Mouse (Mus musculus) olfactory bulb, adult 2 months (tissue): Measurements from ENCODE around the gene Elk3. TPM values are rescaled to one million over a fixed set of nuclear protein-coding genes. Genes with fewer than 3 reads are reported as not detected.

Experiments
- H3K27ac ChIP-seq: fragments of 200-500 bp; 2 replicates; pipeline ENCODE4 v1.5.1; 2012; ENCODE audit warnings: low read depth, low read length; ENCODE audit not compliant: insufficient read depth
- H3K4me1 ChIP-seq: fragments of 200-500 bp; 2 replicates; pipeline ENCODE4 v1.6.1; 2012; ENCODE audit warnings: low read length; ENCODE audit not compliant: control insufficient read depth, insufficient read depth
- H3K4me3 ChIP-seq: fragments of 200-500 bp; 2 replicates; pipeline ENCODE4 v1.5.1; 2012; ENCODE audit warnings: mild to moderate bottlenecking, low read depth, low read length, moderate library complexity; ENCODE audit not compliant: insufficient read depth
- CTCF ChIP-seq: fragments of 200-500 bp; IDR thresholded peaks from 2 replicates; pipeline ENCODE4 v1.5.1; 2012; ENCODE audit warnings: low read depth, mild to moderate bottlenecking, low read length, moderate library complexity; ENCODE audit not compliant: insufficient read depth
- POLR2A ChIP-seq: fragments of 200-500 bp; IDR thresholded peaks from 2 replicates; pipeline ENCODE4 v1.6.1; 2012; ENCODE audit warnings: mild to moderate bottlenecking, low read depth, low read length, moderate library complexity; ENCODE audit not compliant: insufficient read depth
- WGBS: fragments of 180-500 bp; shearing (Covaris S2); methylation state at CpG from one replicate; pipeline ENCODE4 v1.1.7; 2018; 5-methylcytosine and 5-hydroxymethylcytosine counted together
- polyA plus RNA-seq: library from polyadenylated mRNA; stranded (reverse); fragments of >200 nt; gene quantifications from 2 replicates; pipeline ENCODE4 v1.2.4, GENCODE M21; 2012; ENCODE audit warnings: low replicate concordance; ENCODE audit not compliant: missing spikeins, insufficient read depth, insufficient read length

The Elk3 gene
- polyA plus RNA-seq, 1 experiment: not detected

GRCm38 (mm10) chr10:93214251-93214650 is 96.7 kb downstream of the Elk3 start:
- 36% methylated on average over 4 of the region's 4 CpGs for WGBS
- Histone ChIP-seq H3K27ac (no peak overlapping the region), H3K4me1 (peaks cover 7% of the 10 kb centered on the region; the same call in 1 of the 2 replicates), H3K4me3 (no peak overlapping the region)
- TF ChIP-seq POLR2A (no peak), CTCF (no peak)

DNA sequence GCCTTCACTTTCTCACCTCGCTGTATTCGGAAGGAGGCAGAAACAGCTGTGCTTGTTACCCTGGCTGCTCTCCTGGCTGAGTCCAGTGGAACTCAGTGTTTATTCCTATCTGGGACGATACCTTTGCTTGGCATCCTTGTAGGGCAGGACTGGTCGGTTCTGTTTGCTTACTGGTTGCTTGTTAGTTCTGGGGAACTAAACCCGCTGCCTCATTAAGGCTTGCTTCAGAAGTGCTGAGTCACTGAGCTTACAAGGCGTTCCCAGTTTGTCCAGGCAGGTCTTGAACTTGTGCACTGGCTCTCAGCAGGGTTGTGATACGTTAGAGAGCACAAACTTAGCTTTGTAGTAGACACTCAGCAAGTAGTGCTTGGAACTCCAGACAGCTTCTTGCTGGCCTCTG is 97.6 kb downstream of the Elk3 start:
- Histone ChIP-seq H3K4me1 (peaks cover 11% of the 10 kb centered on the region), H3K27ac (no peak overlapping the region)

GRCm38 (mm10) chr10:93212699-93213098 is 98.2 kb downstream of the Elk3 start:
- Histone ChIP-seq H3K4me3 (no peak overlapping the region), H3K4me1 (peaks cover 11% of the 10 kb centered on the region), H3K27ac (no peak overlapping the region)
- TF ChIP-seq POLR2A (no peak), CTCF (no peak)
- WGBS: 89% methylated on average over 2 of the region's 2 CpGs

More for the DNA sequence above, 97.6 kb downstream of the Elk3 start:
- WGBS: 69% methylated on average over 7 of the region's 7 CpGs
- H3K4me3 ChIP-seq: no peak overlapping the region
- TF ChIP-seq POLR2A (no peak), CTCF (no peak)

- Histone ChIP-seq H3K27ac (no peak overlapping the region), H3K4me3 (no peak overlapping the region), H3K4me1 (peaks cover 6% of the 10 kb centered on the region)
- no peak for TF ChIP-seq CTCF
- no peak for TF ChIP-seq POLR2A
- 58% methylated on average over 5 of the region's 5 CpGs for WGBS
Observed at GRCm38 (mm10) chr10:93207176-93207575, 103.8 kb downstream of the Elk3 start.

DNA sequence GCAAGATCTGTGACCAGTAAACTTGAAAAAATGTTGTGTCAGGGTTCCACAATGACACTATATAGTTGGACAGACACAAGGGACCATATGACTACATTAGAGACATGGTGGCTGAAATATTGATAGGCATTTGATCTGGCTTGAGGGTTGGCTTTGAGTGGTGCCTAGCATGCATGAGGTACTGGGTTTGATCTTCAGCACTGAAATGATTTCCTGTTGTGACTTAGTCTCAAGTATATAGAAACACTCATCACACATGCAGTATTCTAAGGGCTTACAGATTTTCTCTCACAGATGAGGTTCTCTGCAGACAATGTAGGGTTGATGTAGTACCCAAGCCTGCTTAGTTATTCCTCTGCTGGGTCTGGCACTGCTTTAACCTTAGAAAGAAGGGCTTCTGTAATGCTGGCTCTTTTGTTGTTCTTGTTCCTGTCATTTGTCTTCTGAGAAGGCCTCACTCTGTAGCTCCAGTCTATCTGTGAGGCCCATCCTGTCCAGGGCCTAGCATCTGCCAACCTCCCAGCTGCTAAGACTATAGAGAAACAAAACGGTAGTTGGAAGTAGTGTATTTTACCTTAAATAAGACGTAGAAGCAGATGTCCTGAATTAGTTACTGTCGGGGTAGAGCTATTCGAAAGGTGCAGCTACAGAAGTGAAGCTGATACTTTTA is 105.5 kb downstream of the Elk3 start:
- TF ChIP-seq CTCF (no peak), POLR2A (no peak)
- peaks cover 4% of the 10 kb centered on the region for H3K4me1 ChIP-seq
- WGBS: 74% methylated on average over 4 of the region's 4 CpGs
- no peak overlapping the region for H3K4me3 ChIP-seq
- H3K27ac ChIP-seq: no peak overlapping the region

- no peak overlapping the region for H3K4me3 ChIP-seq
- peaks cover 8% of the 10 kb centered on the region for H3K4me1 ChIP-seq
- H3K27ac ChIP-seq: no peak overlapping the region; the same call in 1 of the 2 replicates
- no peak for TF ChIP-seq POLR2A
- no peak for TF ChIP-seq CTCF
- 68% methylated on average over 6 of the region's 6 CpGs for WGBS
Observed at GRCm38 (mm10) chr10:93201846-93202458, 109.0 kb downstream of the Elk3 start.

- 92% methylated on average over 3 of the region's 3 CpGs for WGBS
- H3K27ac ChIP-seq: no peak overlapping the region
- TF ChIP-seq CTCF (no peak), POLR2A (no peak)
- H3K4me3 ChIP-seq: no peak overlapping the region
- H3K4me1 ChIP-seq: peaks cover 15% of the 10 kb centered on the region
Observed at GRCm38 (mm10) chr10:93198958-93199357, 112.0 kb downstream of the Elk3 start.

Other genes with a start within 250 kb of the Elk3 start
- gene Cfap54, start 229.5 kb downstream of the Elk3 start, polyA plus RNA-seq: not detected in 2 replicates
- 158 TPM in 1 of 2 replicates, not detected in the other for gene Cdk17, start 150.3 kb downstream of the Elk3 start, polyA plus RNA-seq
- gene Lta4h, start 142.3 kb upstream of the Elk3 start, polyA plus RNA-seq: not detected in 2 replicates
- not detected in 2 replicates for gene Hal, start 177.6 kb upstream of the Elk3 start, polyA plus RNA-seq
- not detected in 2 replicates for gene Amdhd1, start 228.9 kb upstream of the Elk3 start, polyA plus RNA-seq
- gene Ccdc38, start 229.5 kb upstream of the Elk3 start, polyA plus RNA-seq: not detected in 2 replicates